8 mouse cellular contexts compared by ENCODE assay signal in genomic region chr11:107028275-107028618, GRCm38 (mm10). TPM values are rescaled to one million over a fixed set of nuclear protein-coding genes. Genes with fewer than 3 reads are reported as not detected.
DNase-seq lines count a peak whose midpoint lies in the region; ATAC-seq and TF ChIP-seq lines count a peak whose summit lies in the region.

No protein-coding gene starts in this region.

- peak overlapping the region; percentile 74 for H3K9ac ChIP-seq in liver, embryonic 16.5 days (ENCODE audit: low read depth, low read length)
- peak overlapping the region; percentile 77 for H3K9ac ChIP-seq in stomach, postnatal 0 days (ENCODE audit: low read length)

- H3K27ac ChIP-seq in cerebellum, adult 2 months (ENCODE audit: insufficient read depth, low read length), result peak overlapping the region; percentile 76
- H3K27ac ChIP-seq in thymus, adult 2 months (ENCODE audit: control insufficient read depth, insufficient read depth, low read length), result no peak overlapping the region
- H3K27ac ChIP-seq in liver, embryonic 16.5 days (ENCODE audit: low read length), result peak overlapping the region; percentile 79
- peak overlapping the region; percentile 91 for H3K27ac ChIP-seq in stomach, postnatal 0 days (replicated peaks)

- 1% methylated on average over 29 of the region's 29 CpGs for WGBS in cerebellum, adult 2 months
- WGBS in thymus, adult 2 months, result 4% methylated on average over 29 of the region's 29 CpGs
- 3% methylated on average over 29 of the region's 29 CpGs for WGBS in liver, embryonic 16.5 days (ENCODE audit: insufficient replicate concordance)
- WGBS in stomach, postnatal 0 days, result 4% methylated on average over 29 of the region's 29 CpGs

- no peak for TF ChIP-seq EP300 in stomach, postnatal 0 days (optimal IDR thresholded peaks at IDR 0.05)

- peaks cover 4% of the 10 kb centered on the region for H3K4me1 ChIP-seq in cerebellum, adult 2 months (ENCODE audit: control insufficient read depth, insufficient read depth, low read length)
- peaks cover 21% of the 10 kb centered on the region for H3K4me1 ChIP-seq in thymus, adult 2 months (replicated peaks; ENCODE audit: control insufficient read depth, insufficient read depth, low read length)
- H3K4me1 ChIP-seq in liver, embryonic 16.5 days (ENCODE audit: control insufficient read depth, low read depth, low read length), result peaks cover 14% of the 10 kb centered on the region
- H3K4me1 ChIP-seq in stomach, postnatal 0 days (replicated peaks; ENCODE audit: control insufficient read depth, insufficient read depth), result peaks cover 6% of the 10 kb centered on the region

- peak overlapping the region; percentile 90 for H3K4me3 ChIP-seq in cerebellum, adult 2 months (replicated peaks; ENCODE audit: insufficient read depth, low read depth, low read length)
- H3K4me3 ChIP-seq in thymus, adult 2 months (ENCODE audit: control insufficient read depth, insufficient read depth, low read length), result peak overlapping the region; percentile 61
- H3K4me3 ChIP-seq in liver, embryonic 16.5 days (ENCODE audit: low read depth, low read length), result peak overlapping the region; percentile 70
- peak overlapping the region; percentile 70 for H3K4me3 ChIP-seq in stomach, postnatal 0 days (ENCODE audit: low read depth, low read length)

- no peak for TF ChIP-seq POLR2A in cerebellum, adult 2 months (IDR thresholded peaks at IDR 0.05; ENCODE audit: borderline replicate concordance, insufficient read depth, low read length)
- TF ChIP-seq POLR2A in thymus, adult 2 months (IDR thresholded peaks at IDR 0.05; ENCODE audit: control insufficient read depth, extremely low read depth, insufficient read depth, low read length, poor library complexity), result no peak

- no peaks in the 10 kb centered on the region for H3K27me3 ChIP-seq in cerebellum, adult 2 months (ENCODE audit: control insufficient read depth, insufficient read depth, low read length)
- H3K27me3 ChIP-seq in thymus, adult 2 months (ENCODE audit: control insufficient read depth, insufficient read depth, low read length), result peaks cover 13% of the 10 kb centered on the region; the same call in 1 of the 2 replicates
- peaks cover 45% of the 10 kb centered on the region for H3K27me3 ChIP-seq in liver, embryonic 16.5 days (ENCODE audit: control insufficient read depth, insufficient read depth, low read depth, low read length)
- H3K27me3 ChIP-seq in stomach, postnatal 0 days (ENCODE audit: control insufficient read depth, insufficient read depth, low read length), result no peaks in the 10 kb centered on the region

- no peaks in the 10 kb centered on the region for H3K36me3 ChIP-seq in thymus, adult 2 months (ENCODE audit: control insufficient read depth, insufficient read depth, low read length)
- H3K36me3 ChIP-seq in liver, embryonic 16.5 days (ENCODE audit: control insufficient read depth, insufficient read depth), result no peaks in the 10 kb centered on the region
- no peaks in the 10 kb centered on the region for H3K36me3 ChIP-seq in stomach, postnatal 0 days (ENCODE audit: control insufficient read depth, insufficient read depth, low read length)

- no peak; the same call in 1 of the 2 replicates for ATAC-seq in liver, embryonic 16.5 days (ENCODE audit: low read depth)
- ATAC-seq in stomach, postnatal 0 days (ENCODE audit: low FRiP score, low TSS enrichment), result peak; percentile 46
- ATAC-seq in granulocyte monocyte progenitor cell, adult 5-6 weeks (replicated peaks; ENCODE audit: poor library complexity, severe bottlenecking), result no peak

- H3K4me2 ChIP-seq in liver, embryonic 16.5 days (ENCODE audit: low read depth, low read length), result peak overlapping the region; percentile 86
- H3K4me2 ChIP-seq in stomach, postnatal 0 days (replicated peaks; ENCODE audit: low read depth), result peak overlapping the region; percentile 92

- TF ChIP-seq CTCF in cerebellum, adult 2 months (IDR thresholded peaks at IDR 0.05; ENCODE audit: borderline replicate concordance, insufficient read depth, low read depth, low read length), result no peak
- TF ChIP-seq CTCF in thymus, adult 2 months (IDR thresholded peaks at IDR 0.05; ENCODE audit: borderline replicate concordance, control insufficient read depth, extremely low read depth, insufficient read depth, low read length, poor library complexity), result 0 out of 2 replicates have a peak, but pooled peaks have one; percentile 4
- TF ChIP-seq CTCF in stomach, postnatal 0 days (IDR thresholded peaks at IDR 0.05; ENCODE audit: low read depth), result no peak

- no peaks in the 10 kb centered on the region for H3K9me3 ChIP-seq in liver, embryonic 16.5 days (replicated peaks; ENCODE audit: control insufficient read depth, low read length)
- H3K9me3 ChIP-seq in stomach, postnatal 0 days (ENCODE audit: control insufficient read depth, low read length), result no peaks in the 10 kb centered on the region

- DNase-seq in cerebellum, adult 2 months, result no peak
- no peak for DNase-seq in cerebellum, postnatal 25 days
- DNase-seq in thymus, adult 2 months, result no peak
- DNase-seq in thymus, postnatal 36 days, result no peak
- no peak for DNase-seq in stomach, postnatal 0 days (ENCODE audit: low spot score)
- no peak for DNase-seq in Muller cell, postnatal 12 days (ENCODE audit: inconsistent ontology term)

RNA-seq across cellular contexts. Expression of gene 1810010H24Rik, which starts 2.8 kb away (rescaled TPM):
- 6.8 and 7.7 TPM in 2 replicates for polyA plus RNA-seq in cerebellum, adult 2 months (2012; rRNA removed)
- 0.97 and 1.3 TPM in 2 replicates for polyA plus RNA-seq in thymus, adult 2 months (2012; rRNA removed)
- polyA plus RNA-seq in liver, embryonic 16.5 days (2015; fragmentation: Nextera tagmentation; extraction: Ambion mirVana), result 2.2 TPM in 2 replicates
- polyA plus RNA-seq in stomach, postnatal 0 days (2015; fragmentation: Nextera tagmentation; extraction: Ambion mirVana), result 6.3 and 6.8 TPM in 2 replicates
- total RNA-seq in granulocyte monocyte progenitor cell, adult 5-6 weeks (2014; fragmentation: Nextera tagmentation), result not detected in 2 replicates
- total RNA-seq in granulocyte monocyte progenitor cell, adult 5-6 weeks (2017), result not detected in 2 replicates

RNA-seq across cellular contexts. Expression of gene Kpna2, which starts 28.9 kb away (rescaled TPM):
- 30.1 and 32.2 TPM in 2 replicates for polyA plus RNA-seq in cerebellum, adult 2 months (2012; rRNA removed)
- 103 and 134 TPM in 2 replicates for polyA plus RNA-seq in thymus, adult 2 months (2012; rRNA removed)
- 216 and 237 TPM in 2 replicates for polyA plus RNA-seq in liver, embryonic 16.5 days (2015; fragmentation: Nextera tagmentation; extraction: Ambion mirVana)
- 146 and 158 TPM in 2 replicates for polyA plus RNA-seq in stomach, postnatal 0 days (2015; fragmentation: Nextera tagmentation; extraction: Ambion mirVana)
- total RNA-seq in granulocyte monocyte progenitor cell, adult 5-6 weeks (2014; fragmentation: Nextera tagmentation), result 103 and 134 TPM in 2 replicates
- 261 and 287 TPM in 2 replicates for total RNA-seq in granulocyte monocyte progenitor cell, adult 5-6 weeks (2017)
